Mouse (Mus musculus) spleen, adult 2 months (tissue): ENCODE measurements around the gene Bcdin3d.

Source experiments
- CTCF ChIP-seq: fragments of 200-500 bp; IDR thresholded peaks from 2 replicates; pipeline ENCODE4 v1.5.1; 2011; ENCODE audit warnings: mild to moderate bottlenecking, inconsistent platforms; ENCODE audit not compliant: insufficient read depth, insufficient read length, insufficient replicate concordance; ENCODE audit errors: extremely low read depth
- POLR2A ChIP-seq: fragments of 200-500 bp; IDR thresholded peaks from 2 replicates; pipeline ENCODE4 v1.6.1; 2011; ENCODE audit warnings: low read depth, low read length, inconsistent platforms

GRCm38 (mm10) chr15:99484745-99485144 is 10.2 kb upstream of the Bcdin3d start:
- TF ChIP-seq CTCF (no peak), POLR2A (no peak)
